Mouse (Mus musculus) liver, adult 10 weeks (tissue): ENCODE data around the gene Gm10324. TPM values are rescaled to one million over a fixed set of nuclear protein-coding genes. Genes with fewer than 3 reads are reported as not detected.

Source experiments
- polyA plus RNA-seq: library from polyadenylated mRNA; stranded (reverse); fragments of 350-450 nt; fragmentation: Illumina TruSeq; extraction: RNeasy Lipid Tissue Mini Kit (QIAGEN cat#74804); gene quantifications from one replicate; pipeline ENCODE4 v1.2.3, GENCODE M21; 2014; ENCODE audit warnings: low read depth, low replicate concordance

The Gm10324 gene
- polyA plus RNA-seq: not detected

GRCm38 (mm10) chr13:66119247-66119646 is at the start of gene Gm10324:
Gm10324 (plus strand) TSS chr13:66119547.

Other genes with a start within 250 kb of the Gm10324 start
- gene Gm10772, start 108.0 kb downstream of the Gm10324 start, polyA plus RNA-seq: not detected